Mouse (Mus musculus) heart, postnatal 0 days (tissue): ENCODE data around the gene Cdc25a. TPM values are rescaled to one million over a fixed set of nuclear protein-coding genes. Genes with fewer than 3 reads are reported as not detected.
A peak's percentile ranks its signal among the peaks of the same experiment; 100 is the strongest.

Source experiments
- ATAC-seq: fragments of 200-750 bp; cut with Nextera tagmentation; 2 replicates; pipeline ENCODE4 v1.8.0; 2017; ENCODE audit warnings: low read depth, moderate number of reproducible peaks, moderate library complexity; ENCODE audit not compliant: insufficient read depth
- DNase-seq: peaks from one replicate; pipeline ENCODE4 v3.0.0-alpha.2; 2016; ENCODE audit warnings: low spot score
- H3K27ac ChIP-seq: fragments of 300-500 bp; sonication (generic); 2 replicates; pipeline ENCODE4 v1.5.1; 2014; ENCODE audit warnings: low read depth, mild to moderate bottlenecking
- H3K27me3 ChIP-seq: fragments of 300-500 bp; sonication (generic); 2 replicates; pipeline ENCODE4 v1.6.1; 2014; ENCODE audit warnings: low read length, mixed read lengths; ENCODE audit not compliant: control insufficient read depth, insufficient read depth
- H3K36me3 ChIP-seq: fragments of 300-500 bp; sonication (generic); replicated peaks from 2 replicates; pipeline ENCODE4 v1.6.1; 2014; ENCODE audit warnings: low read length, mixed read lengths; ENCODE audit not compliant: control insufficient read depth, insufficient read depth
- H3K4me1 ChIP-seq: fragments of 300-500 bp; sonication (generic); 2 replicates; pipeline ENCODE4 v1.6.1; 2014; ENCODE audit warnings: antibody characterized with exemption; ENCODE audit not compliant: control insufficient read depth, insufficient read depth
- H3K4me2 ChIP-seq: fragments of 300-500 bp; sonication (generic); 2 replicates; pipeline ENCODE4 v1.6.1; 2014; ENCODE audit warnings: low read depth, mild to moderate bottlenecking, low read length, moderate library complexity
- H3K4me3 ChIP-seq: fragments of 300-500 bp; sonication (generic); 2 replicates; pipeline ENCODE4 v1.5.1; 2014; ENCODE audit warnings: low read depth, low read length
- H3K9ac ChIP-seq: fragments of 300-500 bp; sonication (generic); replicated peaks from 2 replicates; pipeline ENCODE4 v1.6.1; 2014; ENCODE audit warnings: low read depth, low read length, mixed read lengths
- H3K9me3 ChIP-seq: fragments of 300-500 bp; sonication (generic); replicated peaks from 2 replicates; pipeline ENCODE4 v1.6.1; 2016; ENCODE audit warnings: low read length; ENCODE audit not compliant: control insufficient read depth
- CTCF ChIP-seq: IDR thresholded peaks from 2 replicates; pipeline ENCODE4 v1.5.1; 2016; ENCODE audit warnings: antibody characterized with exemption, control low read depth, low read depth
- EP300 ChIP-seq: IDR thresholded peaks from 2 replicates; pipeline ENCODE4 v1.6.1; 2016; ENCODE audit warnings: antibody characterized with exemption, low read depth
- WGBS: fragments of 180-500 bp; shearing (Covaris S2); extraction: QIAGEN DNeasy Blood & Tissue Kit; methylation state at CpG from one replicate; pipeline ENCODE4 v1.1.7; 2014; 5-methylcytosine and 5-hydroxymethylcytosine counted together
- polyA plus RNA-seq: library from polyadenylated mRNA; unstranded; fragments of >200 nt; fragmentation: Nextera tagmentation; extraction: Ambion mirVana; gene quantifications from 2 replicates; pipeline ENCODE4 v1.2.1, GENCODE M21; 2015
- total RNA-seq: library from RNA; depleted of rRNA; stranded (reverse); fragments of >200 nt; gene quantifications from 2 replicates; pipeline ENCODE4 v1.2.3, GENCODE M21; 2014; ENCODE audit warnings: low replicate concordance

Gene Cdc25a
- total and polyA plus RNA-seq, 2 experiments from 2014 or later, result 7.0 to 14.3 TPM

- Histone ChIP-seq H3K27me3 (no peaks in the 10 kb centered on the region), H3K4me1 (peaks cover 12% of the 10 kb centered on the region), H3K4me3 (no peak overlapping the region), H3K27ac (no peak overlapping the region), H3K4me2 (no peak overlapping the region), H3K9me3 (no peaks in the 10 kb centered on the region), H3K9ac (no peak overlapping the region), H3K36me3 (no peaks in the 10 kb centered on the region)
- TF ChIP-seq CTCF (no peak), EP300 (no peak)
- no peak for DNase-seq
- WGBS, result 53% methylated on average over 8 of the region's 8 CpGs
- ATAC-seq, result no peak
Observed at GRCm38 (mm10) chr9:109899774-109900173, 24.4 kb downstream of the Cdc25a start.

- H3K36me3 ChIP-seq, result no peaks in the 10 kb centered on the region
- H3K27ac ChIP-seq, result no peak overlapping the region
- no peak overlapping the region for H3K4me2 ChIP-seq
- peaks cover 12% of the 10 kb centered on the region for H3K4me1 ChIP-seq
- H3K27me3 ChIP-seq, result no peaks in the 10 kb centered on the region
- H3K4me3 ChIP-seq, result no peak overlapping the region
- TF ChIP-seq CTCF, result no peak
- no peak for TF ChIP-seq EP300
- ATAC-seq (no peak), DNase-seq (no peak)
- WGBS, result 68% methylated on average over 3 of the region's 3 CpGs
- H3K9me3 ChIP-seq, result no peaks in the 10 kb centered on the region
- H3K9ac ChIP-seq, result no peak overlapping the region
Observed at GRCm38 (mm10) chr9:109900604-109901003, 25.2 kb downstream of the Cdc25a start.

- Histone ChIP-seq H3K36me3 (no peaks in the 10 kb centered on the region), H3K27ac (no peak overlapping the region), H3K4me1 (peaks cover 6% of the 10 kb centered on the region; the same call in 1 of the 2 replicates), H3K4me3 (no peak overlapping the region), H3K9me3 (no peaks in the 10 kb centered on the region), H3K4me2 (no peak overlapping the region), H3K27me3 (no peaks in the 10 kb centered on the region), H3K9ac (no peak overlapping the region)
- ATAC-seq (no peak), DNase-seq (no peak)
- 66% methylated on average over 4 of the region's 4 CpGs for WGBS
- no peak for TF ChIP-seq CTCF
- TF ChIP-seq EP300, result no peak
Observed at GRCm38 (mm10) chr9:109902246-109902645, 26.9 kb downstream of the Cdc25a start.

- H3K9me3 ChIP-seq, result no peaks in the 10 kb centered on the region
- H3K9ac ChIP-seq, result no peak overlapping the region
- H3K36me3 ChIP-seq, result no peaks in the 10 kb centered on the region
- DNase-seq (no peak), ATAC-seq (no peak)
- no peak overlapping the region for H3K4me3 ChIP-seq
- no peak overlapping the region for H3K27ac ChIP-seq
- no peak overlapping the region for H3K4me2 ChIP-seq
- WGBS, result 71% methylated on average over 5 of the region's 5 CpGs
- no peaks in the 10 kb centered on the region for H3K27me3 ChIP-seq
- H3K4me1 ChIP-seq, result peaks cover 6% of the 10 kb centered on the region; the same call in 1 of the 2 replicates
- TF ChIP-seq CTCF (no peak), EP300 (no peak)
Observed at GRCm38 (mm10) chr9:109902740-109903139, 27.4 kb downstream of the Cdc25a start.

- Histone ChIP-seq H3K4me3 (no peak overlapping the region), H3K4me1 (no peaks in the 10 kb centered on the region), H3K27ac (peak overlapping the region; percentile 54; the same call in 1 of the 2 replicates), H3K4me2 (no peak overlapping the region), H3K36me3 (no peaks in the 10 kb centered on the region), H3K9ac (no peak overlapping the region), H3K27me3 (no peaks in the 10 kb centered on the region), H3K9me3 (no peaks in the 10 kb centered on the region)
- peak; percentile 58 for DNase-seq
- 37% methylated on average over 8 of the region's 8 CpGs for WGBS
- peak; percentile 70 for ATAC-seq
- TF ChIP-seq CTCF (no peak), EP300 (no peak)
Observed at GRCm38 (mm10) chr9:109907300-109907699, 31.9 kb downstream of the Cdc25a start.

GRCm38 (mm10) chr9:109907774-109908465, 32.5 kb downstream of the Cdc25a start:
- no peak overlapping the region for H3K4me3 ChIP-seq
- peak; percentile 30; the same call in 1 of the 2 replicates for ATAC-seq
- H3K9ac ChIP-seq, result no peak overlapping the region
- TF ChIP-seq EP300 (no peak), CTCF (no peak)
- no peaks in the 10 kb centered on the region for H3K36me3 ChIP-seq
- H3K9me3 ChIP-seq, result no peaks in the 10 kb centered on the region
- H3K4me1 ChIP-seq, result no peaks in the 10 kb centered on the region
- H3K4me2 ChIP-seq, result no peak overlapping the region
- H3K27me3 ChIP-seq, result no peaks in the 10 kb centered on the region
- 54% methylated on average over 6 of the region's 6 CpGs for WGBS
- no peak overlapping the region for H3K27ac ChIP-seq
- DNase-seq, result no peak
